Mouse (Mus musculus) kidney, embryonic 16.5 days (tissue): ENCODE data around the gene Taf15. TPM values are rescaled to one million over a fixed set of nuclear protein-coding genes. Genes with fewer than 3 reads are reported as not detected.

Experiments used
- ATAC-seq: fragments of 200-750 bp; cut with Nextera tagmentation; 2 replicates; pipeline ENCODE4 v1.8.0; 2017; ENCODE audit warnings: moderate TSS enrichment; ENCODE audit not compliant: low FRiP score, low TSS enrichment
- H3K27ac ChIP-seq: fragments of 300-500 bp; sonication (generic); 2 replicates; pipeline ENCODE4 v1.5.1; 2014; ENCODE audit warnings: low read length
- H3K27me3 ChIP-seq: fragments of 300-500 bp; sonication (generic); 2 replicates; pipeline ENCODE4 v1.6.1; 2014; ENCODE audit warnings: low read length, control low read depth, mixed read lengths; ENCODE audit not compliant: insufficient read depth
- H3K36me3 ChIP-seq: fragments of 300-500 bp; sonication (generic); 2 replicates; pipeline ENCODE4 v1.6.1; 2014; ENCODE audit warnings: low read length, control low read depth, mixed read lengths; ENCODE audit not compliant: insufficient read depth
- H3K4me1 ChIP-seq: fragments of 300-500 bp; sonication (generic); 2 replicates; pipeline ENCODE4 v1.6.1; 2014; ENCODE audit warnings: low read length, control low read depth, mixed read lengths; ENCODE audit not compliant: insufficient read depth
- H3K4me2 ChIP-seq: fragments of 300-500 bp; sonication (generic); replicated peaks from 2 replicates; pipeline ENCODE4 v1.6.1; 2014; ENCODE audit warnings: low read depth, low read length
- H3K4me3 ChIP-seq: fragments of 300-500 bp; sonication (generic); 2 replicates; pipeline ENCODE4 v1.5.1; 2014; ENCODE audit warnings: mild to moderate bottlenecking, low read length
- H3K9ac ChIP-seq: fragments of 300-500 bp; sonication (generic); replicated peaks from 2 replicates; pipeline ENCODE4 v1.6.1; 2014; ENCODE audit warnings: low read length
- H3K9me3 ChIP-seq: fragments of 300-500 bp; sonication (generic); 2 replicates; pipeline ENCODE4 v1.6.1; 2016; ENCODE audit warnings: low read length, control low read depth
- WGBS: fragments of 180-500 bp; shearing (Covaris S2); extraction: QIAGEN DNeasy Blood & Tissue Kit; methylation state at CpG from one replicate; pipeline ENCODE4 v1.1.7; 2014; 5-methylcytosine and 5-hydroxymethylcytosine counted together
- polyA plus RNA-seq: library from polyadenylated mRNA; unstranded; fragments of >200 nt; fragmentation: Nextera tagmentation; extraction: Ambion mirVana; gene quantifications from 2 replicates; pipeline ENCODE4 v1.2.1, GENCODE M21; 2015

Gene Taf15
- polyA plus RNA-seq: 8.3 and 14.6 TPM in 2 replicates

DNA sequence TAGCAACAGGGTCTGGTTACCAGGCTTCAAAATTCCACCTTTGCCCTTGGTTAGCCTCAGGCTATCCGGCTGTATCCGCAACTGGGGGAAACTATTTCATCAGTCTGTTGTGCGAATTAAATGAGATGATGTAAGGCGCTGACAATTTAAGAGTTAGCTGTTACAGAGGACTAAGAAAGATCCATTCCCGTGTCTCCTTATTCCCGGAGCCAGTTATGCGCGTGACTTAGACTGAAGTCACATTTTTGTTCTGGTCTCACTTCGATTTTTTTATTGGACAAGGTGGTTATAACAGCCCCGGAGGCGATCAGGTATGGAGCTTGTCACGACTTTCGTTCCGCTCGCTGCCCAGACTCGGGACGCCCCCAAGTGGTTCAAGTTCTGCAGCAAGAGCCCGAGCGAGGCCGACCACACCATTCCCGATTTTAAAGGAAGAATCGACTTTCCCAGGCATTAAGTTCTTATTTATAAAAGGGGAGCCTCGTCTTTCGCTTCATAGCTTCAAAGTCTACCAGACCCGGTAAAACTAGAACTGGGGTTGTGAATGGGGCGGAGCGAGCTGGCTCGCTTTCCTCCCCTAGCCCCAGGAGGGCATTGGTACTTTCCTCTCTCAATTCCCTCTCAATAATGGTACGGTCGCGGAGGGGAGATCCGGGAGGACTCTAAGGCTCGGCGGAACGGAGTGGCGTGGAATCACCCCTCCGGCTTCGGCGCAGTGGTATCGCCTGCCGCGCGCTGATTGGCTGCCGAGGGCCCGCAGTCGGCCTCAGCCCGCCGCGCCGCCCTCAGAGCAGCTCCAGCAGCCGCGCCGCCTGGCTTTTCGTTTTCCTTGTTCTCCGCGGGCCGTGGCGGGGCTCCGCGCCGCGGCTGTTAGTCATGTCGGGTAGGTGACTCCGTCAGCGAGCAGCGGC is at the start of gene Taf15:
Gene Taf15 (plus strand): TSS at position 763 of the 911 bp plus-strand sequence.
- peak within 1 kb of the TSS; percentile 91 for H3K27ac ChIP-seq
- no peaks in the 10 kb centered on the region for H3K27me3 ChIP-seq
- peak within 1 kb of the TSS; percentile 66 for H3K4me3 ChIP-seq
- peaks cover 9% of the 10 kb centered on the region for H3K4me1 ChIP-seq
- H3K9me3 ChIP-seq: no peaks in the 10 kb centered on the region
- ATAC-seq: peak; percentile 99
- WGBS: under 1% methylated on average over 66 of the region's 66 CpGs
- H3K36me3 ChIP-seq: peaks cover 4% of the 10 kb centered on the region
- peak within 1 kb of the TSS; percentile 70 for H3K4me2 ChIP-seq
- H3K9ac ChIP-seq: peak within 1 kb of the TSS; percentile 83

DNA sequence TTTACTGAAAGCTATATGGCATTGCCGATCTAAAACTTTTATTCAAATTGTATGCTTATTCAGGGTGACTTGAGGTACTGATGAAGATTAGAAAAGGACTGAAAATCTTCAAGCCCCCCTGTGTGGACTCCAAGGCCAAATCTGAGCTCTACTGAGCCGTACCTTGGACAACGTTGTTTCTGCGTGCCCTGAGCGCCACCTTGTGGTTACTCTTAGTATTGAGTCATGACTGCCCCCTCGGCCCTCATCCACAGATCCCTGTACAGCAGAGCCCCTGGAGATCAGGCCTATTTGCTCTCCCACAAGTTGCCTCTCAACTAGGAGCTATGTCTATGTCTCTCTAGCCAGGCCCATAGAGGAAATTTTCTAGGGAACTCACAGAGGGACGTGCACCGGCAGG is 48.2 kb upstream of the Taf15 start:
- peaks cover 3% of the 10 kb centered on the region; the same call in 1 of the 2 replicates for H3K4me1 ChIP-seq
- no peak overlapping the region for H3K4me3 ChIP-seq
- peaks cover 40% of the 10 kb centered on the region for H3K27me3 ChIP-seq
- H3K4me2 ChIP-seq: no peak overlapping the region
- no peaks in the 10 kb centered on the region for H3K36me3 ChIP-seq
- H3K9me3 ChIP-seq: no peaks in the 10 kb centered on the region
- no peak for ATAC-seq
- WGBS: 7% methylated on average over 8 of the region's 8 CpGs
- H3K27ac ChIP-seq: no peak overlapping the region
- H3K9ac ChIP-seq: no peak overlapping the region

DNA sequence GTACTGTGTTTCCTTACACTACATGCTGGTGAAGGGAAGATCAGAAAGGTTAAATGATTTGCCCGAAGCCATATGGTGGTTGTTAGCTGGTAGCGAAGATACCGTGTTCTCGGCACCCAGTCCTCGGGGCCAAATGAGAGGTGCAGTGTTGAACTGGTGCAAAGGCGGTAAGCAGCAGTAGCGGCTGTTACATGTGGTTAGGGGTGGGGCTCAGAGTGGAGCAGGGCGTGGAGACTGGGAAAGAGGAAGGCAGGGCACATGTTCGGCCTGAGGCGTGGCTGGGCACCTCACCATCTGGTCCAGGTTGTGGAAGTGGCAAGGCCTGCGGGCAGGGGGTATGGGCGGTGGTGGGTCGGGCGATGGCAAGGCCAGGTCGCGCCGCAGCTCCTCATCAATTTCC is 45.9 kb upstream of the Taf15 start:
- no peak overlapping the region for H3K9ac ChIP-seq
- H3K27me3 ChIP-seq: peaks cover 31% of the 10 kb centered on the region
- no peaks in the 10 kb centered on the region for H3K36me3 ChIP-seq
- H3K4me2 ChIP-seq: no peak overlapping the region
- no peaks in the 10 kb centered on the region for H3K9me3 ChIP-seq
- H3K4me3 ChIP-seq: no peak overlapping the region
- 0 out of 2 replicates have a peak, but pooled peaks have one; percentile 17 for ATAC-seq
- peaks cover 3% of the 10 kb centered on the region; the same call in 1 of the 2 replicates for H3K4me1 ChIP-seq
- H3K27ac ChIP-seq: no peak overlapping the region
- WGBS: 21% methylated on average over 17 of the region's 17 CpGs

DNA sequence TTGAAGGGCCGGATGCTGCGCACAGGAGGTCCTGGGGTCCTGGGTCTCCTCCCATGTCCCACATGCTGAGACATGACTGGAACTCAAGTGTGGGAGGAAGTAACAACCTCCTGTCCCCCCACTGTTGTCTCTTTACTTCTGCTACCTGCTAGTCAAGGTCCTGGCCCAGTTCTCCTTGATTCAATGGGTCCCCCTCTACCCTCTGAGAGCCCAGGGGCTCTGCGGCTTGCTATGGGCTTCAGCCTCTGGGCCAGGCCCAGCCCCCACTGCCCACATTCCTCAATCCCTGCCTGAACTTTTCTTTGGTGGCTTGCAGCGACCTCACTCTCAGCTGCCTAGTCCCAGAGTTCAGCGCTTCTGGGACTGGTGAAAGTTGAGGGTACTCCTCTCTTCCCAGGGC is 43.5 kb upstream of the Taf15 start, which contains the start of gene Gas2l2:
Gene Gas2l2 (minus strand): TSS at position 101 of the 400 bp plus-strand sequence.
- H3K4me3 ChIP-seq: no peak within 1 kb of the TSS
- H3K27ac ChIP-seq: no peak within 1 kb of the TSS
- no peaks in the 10 kb centered on the region for H3K36me3 ChIP-seq
- WGBS: 52% methylated on average over 5 of the region's 5 CpGs
- no peak for ATAC-seq
- no peak within 1 kb of the TSS for H3K4me2 ChIP-seq
- H3K27me3 ChIP-seq: peaks cover 31% of the 10 kb centered on the region
- H3K9ac ChIP-seq: no peak within 1 kb of the TSS; the same call in 1 of the 2 replicates
- H3K9me3 ChIP-seq: no peaks in the 10 kb centered on the region
- peaks cover 3% of the 10 kb centered on the region; the same call in 1 of the 2 replicates for H3K4me1 ChIP-seq

DNA sequence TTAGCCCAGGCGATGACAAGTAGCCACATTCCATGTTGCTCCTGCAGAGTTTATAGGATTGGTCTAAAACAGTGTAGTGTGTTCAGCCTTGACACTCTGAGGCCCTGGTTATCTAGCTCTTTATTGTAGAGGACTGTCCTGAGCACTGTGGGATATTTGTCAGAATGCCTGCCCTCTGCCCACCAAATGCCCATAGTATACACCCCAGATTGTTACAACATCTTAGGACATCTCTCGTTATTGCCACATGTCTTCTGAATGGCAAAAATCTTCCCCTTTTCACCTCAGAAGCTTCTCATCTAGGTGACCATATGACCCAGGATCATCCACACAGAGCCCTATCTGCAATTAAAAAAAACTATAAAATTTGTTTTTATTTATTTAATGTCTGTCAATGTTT is 40.4 kb upstream of the Taf15 start:
- no peak overlapping the region for H3K9ac ChIP-seq
- WGBS: 72% methylated on average over 2 of the region's 2 CpGs
- H3K4me1 ChIP-seq: peaks cover 3% of the 10 kb centered on the region; the same call in 1 of the 2 replicates
- peaks cover 22% of the 10 kb centered on the region for H3K27me3 ChIP-seq
- no peaks in the 10 kb centered on the region for H3K9me3 ChIP-seq
- H3K4me3 ChIP-seq: no peak overlapping the region
- no peak for ATAC-seq
- no peak overlapping the region for H3K27ac ChIP-seq
- H3K4me2 ChIP-seq: no peak overlapping the region
- H3K36me3 ChIP-seq: no peaks in the 10 kb centered on the region

DNA sequence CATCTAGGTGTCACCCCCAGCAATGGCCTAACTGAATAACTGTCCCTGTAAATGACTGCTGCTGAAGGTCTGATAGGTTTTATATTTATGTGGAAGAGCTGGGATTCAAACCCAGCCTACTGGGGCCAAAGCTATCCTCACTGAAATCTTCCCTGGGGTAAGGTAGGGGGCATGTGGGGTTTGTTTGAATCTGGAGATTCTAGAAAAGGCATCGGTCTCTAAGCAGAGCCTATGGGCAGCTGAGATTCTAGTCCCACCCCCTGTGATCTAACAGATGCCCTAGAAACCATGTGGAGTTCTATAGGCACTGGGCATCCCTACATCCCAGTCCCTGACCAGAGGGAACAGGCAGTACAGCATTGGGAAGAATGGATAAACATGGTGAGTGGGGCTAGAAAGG is 35.5 kb upstream of the Taf15 start, which contains the start of gene 1700020L24Rik:
Gene 1700020L24Rik (plus strand): TSS at position 301 of the 400 bp plus-strand sequence.
- WGBS: 100% methylated on average over 1 of the region's 1 CpGs
- Histone ChIP-seq H3K4me3 (no peak within 1 kb of the TSS), H3K27me3 (peaks cover 19% of the 10 kb centered on the region), H3K27ac (no peak within 1 kb of the TSS), H3K9ac (no peak within 1 kb of the TSS), H3K4me2 (no peak within 1 kb of the TSS), H3K36me3 (no peaks in the 10 kb centered on the region), H3K4me1 (no peaks in the 10 kb centered on the region), H3K9me3 (no peaks in the 10 kb centered on the region)
- no peak for ATAC-seq

DNA sequence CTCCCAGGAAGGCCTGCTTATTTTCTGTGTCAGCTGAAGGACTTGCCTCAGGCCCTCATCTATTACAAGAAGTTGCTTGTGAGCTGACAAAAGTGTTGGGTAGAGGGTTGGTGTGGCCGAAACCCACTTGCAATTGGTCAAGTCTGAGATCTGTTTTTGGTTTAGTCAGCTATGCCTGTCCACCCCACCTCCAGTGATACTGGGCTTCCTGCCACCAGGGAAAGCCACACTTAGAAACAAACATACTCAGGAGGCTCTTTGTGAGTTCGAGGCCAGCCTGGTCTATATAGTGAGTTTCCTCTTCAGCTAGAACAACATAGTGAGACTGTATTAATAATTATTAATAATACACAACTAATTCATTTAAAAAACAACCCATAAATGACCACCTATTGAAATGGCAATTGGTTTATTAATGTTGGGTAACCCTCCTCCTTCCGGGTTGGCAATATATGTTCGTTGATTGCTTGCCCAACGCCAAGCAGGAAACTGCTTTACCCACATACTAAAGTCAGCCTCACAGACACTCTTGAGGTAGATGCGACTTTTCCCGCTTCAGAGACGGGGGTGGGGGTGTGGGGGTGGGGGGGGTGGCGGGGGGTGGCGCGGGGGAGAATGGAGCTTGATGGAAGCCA is 33.3 kb upstream of the Taf15 start:
- Histone ChIP-seq H3K4me3 (peak overlapping the region; percentile 70; the same call in 1 of the 2 replicates), H3K9me3 (no peaks in the 10 kb centered on the region), H3K9ac (no peak overlapping the region), H3K4me1 (peaks cover 6% of the 10 kb centered on the region), H3K27me3 (peaks cover 39% of the 10 kb centered on the region), H3K4me2 (peak overlapping the region; percentile 99), H3K36me3 (no peaks in the 10 kb centered on the region), H3K27ac (no peak overlapping the region)
- no peak for ATAC-seq
- WGBS: 30% methylated on average over 11 of the region's 11 CpGs

DNA sequence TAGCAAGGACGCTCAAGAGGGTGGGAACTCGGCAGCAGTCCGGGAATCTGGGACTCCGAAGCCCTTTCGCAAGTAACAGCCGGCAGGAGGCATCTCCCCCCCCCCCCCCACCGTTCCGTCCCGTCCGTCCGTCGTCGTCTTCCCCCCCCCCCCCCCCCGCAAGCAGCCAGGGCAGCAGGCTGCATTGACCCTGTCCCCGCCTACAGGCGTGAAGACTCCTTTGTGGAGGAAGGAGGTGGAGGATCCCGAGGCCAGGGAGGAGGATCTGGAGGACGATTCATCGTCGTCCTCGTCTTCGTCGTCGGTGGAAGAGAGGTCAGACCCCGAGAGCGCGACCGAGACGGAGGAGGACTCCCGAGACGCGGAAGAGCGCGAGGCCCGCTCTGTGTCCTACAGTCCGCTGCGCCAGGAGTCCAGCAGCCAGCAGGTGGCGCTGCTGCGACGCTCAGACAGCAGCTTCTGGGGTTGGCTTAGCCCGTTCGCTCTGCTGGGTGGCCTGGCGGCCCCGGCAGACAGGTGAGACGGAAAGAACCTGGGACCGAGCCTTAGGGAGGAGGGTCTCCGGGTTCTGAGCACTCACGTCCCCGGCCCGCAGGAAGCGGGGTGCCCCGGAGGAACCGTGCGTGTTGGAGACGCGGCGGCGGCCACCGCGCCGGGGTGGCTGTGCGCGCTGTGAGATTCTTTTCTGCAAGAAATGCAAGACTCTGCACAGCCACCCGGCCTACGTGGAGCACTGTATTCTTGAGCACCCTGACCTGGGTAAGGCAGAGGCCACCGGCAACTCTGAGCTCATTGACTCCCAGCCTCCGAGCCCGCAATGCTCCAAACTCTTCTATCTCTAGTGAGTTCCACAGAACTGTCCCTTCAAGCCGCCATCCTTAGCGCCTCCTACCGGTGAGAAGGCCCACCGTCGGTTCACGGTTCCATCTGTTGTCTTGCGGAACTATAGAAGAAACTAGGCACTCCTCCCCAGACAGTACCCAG is 32.5 kb upstream of the Taf15 start:
- peak overlapping the region; percentile 70 for H3K4me3 ChIP-seq
- under 1% methylated on average over 65 of the region's 75 CpGs for WGBS
- H3K4me2 ChIP-seq: peak overlapping the region; percentile 99
- no peaks in the 10 kb centered on the region for H3K36me3 ChIP-seq
- H3K9me3 ChIP-seq: no peaks in the 10 kb centered on the region
- peak; percentile 93 for ATAC-seq
- H3K9ac ChIP-seq: peak overlapping the region; percentile 65
- H3K27ac ChIP-seq: no peak overlapping the region
- H3K4me1 ChIP-seq: peaks cover 10% of the 10 kb centered on the region
- H3K27me3 ChIP-seq: peaks cover 48% of the 10 kb centered on the region

DNA sequence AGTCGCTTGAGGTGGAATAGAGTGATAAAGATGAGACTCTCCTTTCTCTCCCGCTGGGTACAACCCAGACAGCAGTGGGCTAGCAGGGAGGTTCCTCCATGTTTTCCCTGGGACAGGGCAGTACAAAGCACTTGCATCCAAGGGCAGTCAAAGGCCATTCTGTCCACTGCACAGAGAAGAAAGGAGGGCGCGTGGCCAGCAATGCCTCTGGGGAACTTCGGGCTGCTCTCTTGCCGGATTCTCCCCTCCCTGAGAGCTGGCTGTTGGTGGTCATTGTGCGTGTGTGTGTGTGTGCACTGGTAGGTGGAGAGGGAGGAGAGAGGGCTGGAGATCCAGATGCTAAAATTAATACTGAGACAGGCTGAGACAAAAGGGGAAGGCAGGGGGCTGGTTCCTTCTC is 31.7 kb upstream of the Taf15 start:
- H3K9me3 ChIP-seq: no peaks in the 10 kb centered on the region
- no peak overlapping the region for H3K27ac ChIP-seq
- H3K4me1 ChIP-seq: peaks cover 10% of the 10 kb centered on the region
- no peak overlapping the region for H3K4me3 ChIP-seq
- peaks cover 50% of the 10 kb centered on the region for H3K27me3 ChIP-seq
- ATAC-seq: no peak
- no peak overlapping the region for H3K9ac ChIP-seq
- 47% methylated on average over 7 of the region's 7 CpGs for WGBS
- peak overlapping the region; percentile 99 for H3K4me2 ChIP-seq
- H3K36me3 ChIP-seq: no peaks in the 10 kb centered on the region
